Mouse (Mus musculus) kidney, embryonic 14.5 days (tissue): ENCODE measurements at regions not wholly inside any gene's neighbourhood (a gene's known extent, or its start where the extent isn't known, plus 50 kb on each side); places are given as distances from the start of the nearest gene placed in this dataset.

ENCODE experiments used
- ATAC-seq: fragments of 200-750 bp; cut with Nextera tagmentation; 2 replicates; pipeline ENCODE4 v1.8.0; 2017; ENCODE audit warnings: moderate number of reproducible peaks, mild to moderate bottlenecking, moderate TSS enrichment, moderate library complexity; ENCODE audit not compliant: low FRiP score, low TSS enrichment
- H3K27ac ChIP-seq: fragments of 300-500 bp; sonication (generic); 2 replicates; pipeline ENCODE4 v1.5.1; 2014; ENCODE audit warnings: low read depth, mild to moderate bottlenecking, low read length, moderate library complexity, mixed read lengths
- H3K27me3 ChIP-seq: fragments of 300-500 bp; sonication (generic); 2 replicates; pipeline ENCODE4 v1.6.1; 2014; ENCODE audit warnings: mild to moderate bottlenecking, low read length; ENCODE audit not compliant: control insufficient read depth, insufficient read depth
- H3K36me3 ChIP-seq: fragments of 300-500 bp; sonication (generic); 2 replicates; pipeline ENCODE4 v1.6.1; 2014; ENCODE audit warnings: low read length, mixed read lengths; ENCODE audit not compliant: control insufficient read depth, insufficient read depth
- H3K4me1 ChIP-seq: fragments of 300-500 bp; sonication (generic); 2 replicates; pipeline ENCODE4 v1.6.1; 2014; ENCODE audit warnings: low read length, mixed read lengths; ENCODE audit not compliant: control insufficient read depth, insufficient read depth
- H3K4me2 ChIP-seq: fragments of 300-500 bp; sonication (generic); replicated peaks from 2 replicates; pipeline ENCODE4 v1.6.1; 2014; ENCODE audit warnings: low read depth, mild to moderate bottlenecking, low read length
- H3K4me3 ChIP-seq: fragments of 300-500 bp; sonication (generic); 2 replicates; pipeline ENCODE4 v1.5.1; 2014; ENCODE audit warnings: mild to moderate bottlenecking, low read length
- H3K9ac ChIP-seq: fragments of 300-500 bp; sonication (generic); 2 replicates; pipeline ENCODE4 v1.6.1; 2014; ENCODE audit warnings: low read depth, mild to moderate bottlenecking, low read length, moderate library complexity
- H3K9me3 ChIP-seq: fragments of 300-500 bp; sonication (generic); 2 replicates; pipeline ENCODE4 v1.6.1; 2016; ENCODE audit warnings: low read length; ENCODE audit not compliant: control insufficient read depth
- WGBS: fragments of 180-500 bp; shearing (Covaris S2); extraction: QIAGEN DNeasy Blood & Tissue Kit; methylation state at CpG from one replicate; pipeline ENCODE4 v1.1.7; 2014; 5-methylcytosine and 5-hydroxymethylcytosine counted together

DNA sequence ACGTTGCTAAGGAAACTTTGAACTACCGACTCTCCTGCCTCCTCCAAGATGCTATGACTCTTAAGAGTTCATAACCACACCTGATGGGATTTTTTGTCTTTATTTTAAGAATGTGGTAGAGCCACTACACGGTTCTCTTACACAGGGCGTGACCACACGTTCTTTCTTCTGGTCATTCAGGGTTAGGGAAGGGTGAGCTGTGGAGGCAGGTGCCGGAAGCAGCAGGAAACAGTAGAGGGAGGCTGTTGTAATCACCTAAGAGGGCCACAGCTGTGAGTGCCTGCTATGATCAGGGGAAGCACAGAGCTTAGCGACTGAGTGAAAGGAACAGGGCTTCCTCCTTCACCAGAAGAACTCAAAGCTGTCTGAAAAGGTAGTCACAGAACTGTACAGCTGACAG, 50.6 kb upstream of the Larp1 start:
- WGBS, result 73% methylated on average over 7 of the region's 7 CpGs
- Histone ChIP-seq H3K9me3 (no peaks in the 10 kb centered on the region), H3K4me1 (no peaks in the 10 kb centered on the region), H3K36me3 (no peaks in the 10 kb centered on the region), H3K9ac (no peak overlapping the region), H3K4me2 (no peak overlapping the region), H3K4me3 (no peak overlapping the region), H3K27ac (no peak overlapping the region), H3K27me3 (no peaks in the 10 kb centered on the region)
- ATAC-seq, result no peak

DNA sequence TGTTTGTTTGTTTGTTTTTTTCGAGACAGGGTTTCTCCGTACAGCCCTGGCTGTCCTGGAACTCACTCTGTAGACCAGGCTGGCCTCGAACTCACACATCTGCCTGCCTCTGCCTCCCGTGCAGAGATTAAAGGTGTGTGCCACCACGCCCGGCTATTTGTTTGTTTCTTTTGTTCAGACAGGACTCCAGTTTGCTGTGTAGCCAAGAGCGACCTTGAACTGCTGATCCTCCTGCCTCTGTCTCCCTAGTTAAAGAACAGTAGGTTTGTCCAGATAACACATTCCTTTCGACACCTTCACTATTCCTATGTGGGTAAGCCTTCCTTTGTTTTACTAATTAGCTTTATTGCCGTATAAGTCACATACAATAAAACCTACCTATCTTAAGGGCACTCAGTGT, 52.0 kb upstream of the Larp1 start:
- no peak for ATAC-seq
- Histone ChIP-seq H3K9me3 (no peaks in the 10 kb centered on the region), H3K27me3 (no peaks in the 10 kb centered on the region), H3K4me3 (no peak overlapping the region), H3K4me2 (no peak overlapping the region), H3K36me3 (no peaks in the 10 kb centered on the region), H3K4me1 (no peaks in the 10 kb centered on the region), H3K9ac (no peak overlapping the region), H3K27ac (no peak overlapping the region)
- WGBS, result 88% methylated on average over 9 of the region's 9 CpGs

DNA sequence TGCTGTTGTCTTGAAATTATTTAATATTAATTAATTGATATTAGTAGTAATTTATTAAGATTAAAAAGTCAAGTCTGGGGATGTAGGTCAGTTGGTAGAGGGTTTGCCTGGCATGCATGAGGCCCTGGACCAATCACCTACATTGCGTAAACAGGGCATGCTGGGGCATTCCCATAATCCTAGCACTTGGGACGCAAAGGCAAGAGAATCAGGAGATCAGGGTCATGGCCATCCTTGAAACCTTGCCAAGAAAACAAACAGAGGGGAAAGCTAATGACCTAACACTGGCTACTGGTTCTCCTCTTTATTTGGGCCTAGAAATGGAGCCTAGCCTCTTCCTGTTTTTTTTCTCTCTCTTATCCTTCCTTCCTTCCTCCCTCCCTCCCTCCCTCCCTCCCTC, 52.8 kb upstream of the Larp1 start:
- no peak for ATAC-seq

DNA sequence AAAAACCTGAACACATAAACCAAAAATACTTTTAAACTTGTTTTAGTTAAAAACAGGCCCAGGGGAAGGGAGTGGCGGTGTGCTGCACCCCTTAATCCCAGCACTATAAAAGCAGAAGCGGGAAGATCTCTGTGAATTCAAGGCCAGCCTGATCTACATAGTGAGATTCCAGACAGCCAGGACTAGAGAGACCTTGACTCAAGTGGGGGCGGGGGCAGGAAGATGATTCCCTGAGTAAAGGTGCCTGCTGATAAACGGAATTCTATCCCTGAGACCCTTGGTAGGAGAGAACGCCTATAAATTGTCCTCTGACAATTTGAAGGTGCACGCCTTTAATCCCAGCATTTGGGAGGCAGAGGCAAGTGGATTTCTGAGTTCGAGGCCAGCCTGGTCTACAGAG, 53.4 kb upstream of the Larp1 start:
- WGBS, result 87% methylated on average over 7 of the region's 7 CpGs
- H3K9ac ChIP-seq, result no peak overlapping the region
- no peaks in the 10 kb centered on the region for H3K9me3 ChIP-seq
- ATAC-seq, result no peak
- no peaks in the 10 kb centered on the region for H3K27me3 ChIP-seq
- no peak overlapping the region for H3K4me3 ChIP-seq
- no peak overlapping the region for H3K27ac ChIP-seq
- H3K4me2 ChIP-seq, result no peak overlapping the region
- no peaks in the 10 kb centered on the region for H3K4me1 ChIP-seq
- no peaks in the 10 kb centered on the region for H3K36me3 ChIP-seq

More for the DNA sequence above, 52.8 kb upstream of the Larp1 start:
- no peak overlapping the region for H3K9ac ChIP-seq
- H3K4me3 ChIP-seq, result no peak overlapping the region
- no peak overlapping the region for H3K4me2 ChIP-seq
- no peaks in the 10 kb centered on the region for H3K4me1 ChIP-seq
- 73% methylated on average over 2 of the region's 2 CpGs for WGBS
- H3K36me3 ChIP-seq, result no peaks in the 10 kb centered on the region
- no peaks in the 10 kb centered on the region for H3K9me3 ChIP-seq
- H3K27me3 ChIP-seq, result no peaks in the 10 kb centered on the region
- H3K27ac ChIP-seq, result no peak overlapping the region

DNA sequence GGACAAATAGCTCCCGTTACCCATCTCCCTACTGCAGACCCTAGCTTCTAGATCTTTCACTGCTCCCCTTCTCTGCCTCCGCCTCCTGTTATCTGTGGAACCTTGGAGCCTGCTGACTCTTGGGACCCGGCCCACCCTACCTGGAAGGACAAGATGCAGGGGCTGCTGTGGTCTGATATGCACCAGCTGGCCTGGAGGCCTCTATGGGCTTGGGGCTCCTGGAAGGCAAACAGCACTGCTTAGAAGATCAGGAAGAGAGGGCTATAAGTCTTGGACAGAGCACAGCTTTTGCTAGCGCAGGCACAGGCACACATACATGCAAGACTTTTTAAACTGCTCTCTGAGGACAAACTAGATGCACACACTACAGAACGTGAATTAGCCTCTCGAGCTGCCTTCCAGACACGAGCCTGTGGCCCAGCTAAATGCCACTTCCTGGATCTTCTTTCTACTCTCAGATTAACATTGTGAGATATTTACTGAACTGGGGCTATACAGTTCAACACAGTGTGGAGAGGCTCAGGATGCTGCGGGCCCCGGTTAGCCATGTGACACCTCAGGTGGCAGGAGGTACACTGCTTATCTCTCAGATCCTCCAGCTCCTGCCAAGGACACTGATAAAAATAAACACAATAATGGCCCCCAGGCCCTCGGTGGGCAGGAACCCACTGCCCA, 54.2 kb upstream of the Larp1 start:
- no peak overlapping the region for H3K9ac ChIP-seq
- no peaks in the 10 kb centered on the region for H3K9me3 ChIP-seq
- no peak overlapping the region for H3K4me3 ChIP-seq
- no peak for ATAC-seq
- H3K27ac ChIP-seq, result no peak overlapping the region
- H3K27me3 ChIP-seq, result no peaks in the 10 kb centered on the region
- H3K4me2 ChIP-seq, result no peak overlapping the region
- H3K4me1 ChIP-seq, result no peaks in the 10 kb centered on the region
- H3K36me3 ChIP-seq, result no peaks in the 10 kb centered on the region
- 55% methylated on average over 10 of the region's 10 CpGs for WGBS

DNA sequence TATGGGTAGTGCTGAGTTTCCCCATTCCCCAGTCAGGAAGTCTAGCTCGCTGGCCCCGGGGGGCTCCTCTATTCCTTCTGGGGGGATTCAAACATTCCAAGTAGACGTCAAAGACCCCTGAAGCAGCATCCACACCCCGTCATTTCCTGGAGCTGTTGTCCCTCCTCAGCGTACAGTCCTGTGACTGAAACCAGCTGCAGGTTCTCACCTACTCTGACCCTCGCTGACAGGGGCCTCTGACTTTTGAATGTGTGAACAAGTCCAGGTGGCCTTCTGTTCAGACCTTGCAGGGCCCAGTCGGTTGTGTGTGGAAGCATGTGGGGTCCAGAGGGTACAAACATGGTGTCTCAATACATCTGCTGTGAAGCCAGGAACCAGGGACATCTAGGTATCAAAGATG, 55.2 kb upstream of the Larp1 start:
- ATAC-seq, result no peak
- H3K4me2 ChIP-seq, result no peak overlapping the region
- WGBS, result 31% methylated on average over 7 of the region's 7 CpGs
- H3K4me3 ChIP-seq, result no peak overlapping the region
- no peak overlapping the region for H3K9ac ChIP-seq
- no peak overlapping the region for H3K27ac ChIP-seq
- H3K4me1 ChIP-seq, result no peaks in the 10 kb centered on the region
- H3K36me3 ChIP-seq, result no peaks in the 10 kb centered on the region
- no peaks in the 10 kb centered on the region for H3K9me3 ChIP-seq
- H3K27me3 ChIP-seq, result no peaks in the 10 kb centered on the region

DNA sequence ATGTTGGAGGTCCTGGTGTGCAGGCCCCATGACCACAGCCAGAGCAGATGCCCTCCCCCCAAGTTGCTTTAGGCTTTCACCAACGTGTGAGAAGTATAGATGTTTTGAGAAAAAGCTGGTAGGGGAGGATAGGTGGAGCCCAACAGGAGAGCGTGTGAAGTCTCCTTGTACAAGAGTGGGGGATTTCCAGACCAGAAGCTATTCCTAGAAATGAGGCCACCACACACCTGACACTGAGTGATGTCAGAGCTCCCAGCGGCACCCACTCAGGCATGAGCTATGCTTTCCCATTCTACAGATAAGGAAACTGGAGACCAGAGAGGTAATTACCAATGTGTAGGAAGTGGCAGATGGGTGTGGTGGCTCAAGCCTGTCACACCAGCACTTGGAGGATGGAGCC, 56.2 kb upstream of the Larp1 start:
- Histone ChIP-seq H3K27me3 (no peaks in the 10 kb centered on the region), H3K9ac (no peak overlapping the region), H3K4me2 (no peak overlapping the region), H3K27ac (no peak overlapping the region), H3K36me3 (no peaks in the 10 kb centered on the region), H3K9me3 (no peaks in the 10 kb centered on the region), H3K4me1 (no peaks in the 10 kb centered on the region), H3K4me3 (no peak overlapping the region)
- 76% methylated on average over 3 of the region's 3 CpGs for WGBS
- no peak for ATAC-seq

DNA sequence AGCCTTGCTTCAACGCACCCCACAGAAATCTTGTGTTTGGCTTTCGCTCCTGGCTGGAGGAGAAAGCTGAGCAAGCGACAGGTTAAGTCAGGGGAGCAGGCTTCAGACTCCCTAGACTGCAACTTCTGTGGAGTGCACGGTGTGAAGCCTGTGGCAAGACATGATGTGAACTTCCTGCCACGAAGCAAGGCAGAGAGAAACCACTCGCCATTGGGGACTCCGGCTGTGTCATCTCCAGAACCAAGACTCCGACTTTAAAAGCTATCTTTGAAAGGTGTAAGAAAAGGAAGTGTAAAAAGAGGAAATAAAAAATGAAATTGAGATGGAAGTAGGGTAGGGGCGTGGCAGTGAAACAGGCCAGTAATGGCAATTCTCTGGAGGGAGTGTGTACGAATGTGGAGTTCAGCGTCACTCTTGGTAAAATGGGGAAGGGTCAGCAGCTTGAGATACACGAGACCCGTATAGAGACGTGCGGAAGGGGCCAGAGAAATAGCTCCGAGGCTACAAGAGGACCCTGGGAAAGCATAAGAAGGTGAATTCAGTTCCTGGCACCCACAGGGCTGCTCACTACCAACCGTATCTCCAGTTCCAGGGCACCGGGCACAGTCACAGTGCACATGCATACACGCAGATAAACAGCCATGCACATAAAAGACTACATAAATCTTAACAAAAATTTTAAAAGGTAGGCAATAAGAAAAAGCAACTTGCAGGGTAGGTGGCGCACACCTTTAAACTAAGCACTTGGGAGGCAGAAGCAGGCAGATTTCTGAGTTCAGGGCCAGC, 57.1 kb upstream of the Larp1 start:
- WGBS, result 75% methylated on average over 20 of the region's 20 CpGs
- H3K4me2 ChIP-seq, result no peak overlapping the region
- H3K27me3 ChIP-seq, result no peaks in the 10 kb centered on the region
- no peaks in the 10 kb centered on the region for H3K36me3 ChIP-seq
- H3K4me3 ChIP-seq, result no peak overlapping the region
- H3K9me3 ChIP-seq, result no peaks in the 10 kb centered on the region
- no peak overlapping the region for H3K9ac ChIP-seq
- H3K27ac ChIP-seq, result no peak overlapping the region
- H3K4me1 ChIP-seq, result no peaks in the 10 kb centered on the region
- no peak for ATAC-seq

DNA sequence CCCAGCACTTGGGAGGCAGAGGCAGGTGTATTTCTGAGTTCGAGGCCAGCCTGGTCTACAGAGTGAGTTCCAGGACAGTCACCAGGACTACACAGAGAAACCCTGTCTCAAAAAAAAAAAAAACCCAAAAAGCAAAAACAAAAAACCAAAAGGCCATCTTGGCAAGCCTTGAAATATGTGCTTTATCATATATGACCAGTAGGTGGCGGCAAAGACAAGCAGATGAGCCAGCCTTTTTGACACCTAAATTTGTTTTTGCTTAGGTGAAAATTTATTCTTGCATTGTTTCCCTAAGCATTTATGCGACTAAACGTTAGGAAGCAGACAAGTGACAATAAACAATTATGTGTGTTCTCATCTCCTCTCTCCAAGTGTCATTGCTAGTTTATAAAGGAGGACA, 57.9 kb upstream of the Larp1 start:
- Histone ChIP-seq H3K27me3 (no peaks in the 10 kb centered on the region), H3K4me2 (no peak overlapping the region), H3K9ac (no peak overlapping the region), H3K4me1 (no peaks in the 10 kb centered on the region), H3K9me3 (no peaks in the 10 kb centered on the region), H3K27ac (no peak overlapping the region), H3K4me3 (no peak overlapping the region), H3K36me3 (no peaks in the 10 kb centered on the region)
- no peak for ATAC-seq
- 0% methylated on average over 4 of the region's 4 CpGs for whole genome bisulfite sequencing
